In genomic region chr8:22124220-22125152, GRCm38 (mm10) we compare ENCODE assay signal across 8 mouse cellular contexts. TPM values are rescaled to one million over a fixed set of nuclear protein-coding genes. Genes with fewer than 3 reads are reported as not detected.
DNase-seq lines count a peak whose midpoint lies in the region; ATAC-seq and TF ChIP-seq lines count a peak whose summit lies in the region.

Gene Nek5, minus strand, starts transcription at chr8:22125053.

- H3K4me3 ChIP-seq in cortical plate, adult 2 months (ENCODE audit: insufficient read depth, low read length) = peak within 1 kb of the TSS; percentile 20; the same call in 1 of the 2 replicates
- peak within 1 kb of the TSS; percentile 54 for H3K4me3 ChIP-seq in heart, embryonic 12.5 days
- H3K4me3 ChIP-seq in kidney, embryonic 14.5 days (ENCODE audit: low read length) = peak within 1 kb of the TSS; percentile 54

- no peaks in the 10 kb centered on the region for H3K9me3 ChIP-seq in heart, embryonic 12.5 days (replicated peaks)
- no peaks in the 10 kb centered on the region for H3K9me3 ChIP-seq in kidney, embryonic 14.5 days (ENCODE audit: control insufficient read depth, low read length)

- peak; percentile 33 for TF ChIP-seq CTCF in cortical plate, adult 2 months (IDR thresholded peaks at IDR 0.05; ENCODE audit: extremely low read depth, insufficient read depth, low read length)

- H3K9ac ChIP-seq in heart, embryonic 12.5 days = peak within 1 kb of the TSS; percentile 66
- H3K9ac ChIP-seq in kidney, embryonic 14.5 days (ENCODE audit: low read depth, low read length) = peak within 1 kb of the TSS; percentile 37; the same call in 1 of the 2 replicates

- no peak for TF ChIP-seq POLR2A in cortical plate, adult 2 months (IDR thresholded peaks at IDR 0.05; ENCODE audit: extremely low read depth, insufficient read depth, low read length)

- no peak within 1 kb of the TSS for H3K27ac ChIP-seq in cortical plate, adult 2 months (ENCODE audit: insufficient read depth, low read length)
- H3K27ac ChIP-seq in heart, embryonic 12.5 days (ENCODE audit: poor library complexity, severe bottlenecking) = no peak within 1 kb of the TSS
- no peak within 1 kb of the TSS for H3K27ac ChIP-seq in kidney, embryonic 14.5 days (ENCODE audit: low read depth, low read length)

- peak; percentile 26 for DNase-seq in urinary bladder, adult 2 months (ENCODE audit: low spot score)
- DNase-seq in urinary bladder, postnatal 4 days (ENCODE audit: low spot score in 2 of 2) = no peak
- peak; percentile 43 for DNase-seq in lung, postnatal 10 days
- DNase-seq in ovary, postnatal 14 days (ENCODE audit: low spot score) = peak; percentile 9
- no peak for DNase-seq in cerebellum, adult 18-20 months

- H3K36me3 ChIP-seq in heart, embryonic 12.5 days = peaks cover 22% of the 10 kb centered on the region
- peaks cover 11% of the 10 kb centered on the region; the same call in 1 of the 2 replicates for H3K36me3 ChIP-seq in kidney, embryonic 14.5 days (ENCODE audit: control insufficient read depth, insufficient read depth, low read length)

- 2% methylated on average over 29 of the region's 29 CpGs for WGBS in heart, embryonic 12.5 days
- WGBS in kidney, embryonic 14.5 days = 2% methylated on average over 28 of the region's 29 CpGs

- ATAC-seq in heart, embryonic 12.5 days (ENCODE audit: insufficient number of reproducible peaks, low FRiP score) = peak; percentile 73
- ATAC-seq in kidney, embryonic 14.5 days (ENCODE audit: low FRiP score, low TSS enrichment) = peak; percentile 92

- peak within 1 kb of the TSS; percentile 85 for H3K4me2 ChIP-seq in heart, embryonic 12.5 days
- H3K4me2 ChIP-seq in kidney, embryonic 14.5 days (replicated peaks; ENCODE audit: low read depth, low read length) = peak within 1 kb of the TSS; percentile 79

- H3K27me3 ChIP-seq in heart, embryonic 12.5 days (replicated peaks) = no peaks in the 10 kb centered on the region
- H3K27me3 ChIP-seq in kidney, embryonic 14.5 days (ENCODE audit: control insufficient read depth, insufficient read depth, low read length) = no peaks in the 10 kb centered on the region

- no peaks in the 10 kb centered on the region; the same call in 1 of the 2 replicates for H3K4me1 ChIP-seq in cortical plate, adult 2 months (ENCODE audit: control insufficient read depth, insufficient read depth, low read length)
- peaks cover 11% of the 10 kb centered on the region; the same call in 1 of the 2 replicates for H3K4me1 ChIP-seq in heart, embryonic 12.5 days (replicated peaks)
- no peaks in the 10 kb centered on the region for H3K4me1 ChIP-seq in kidney, embryonic 14.5 days (ENCODE audit: control insufficient read depth, insufficient read depth, low read length)

RNA-seq across cellular contexts. Expression of gene Nek5, which starts in this region (rescaled TPM):
- 3.6 and 4.7 TPM in 2 replicates for polyA plus RNA-seq in urinary bladder, adult 2 months (2012; rRNA removed)
- 0.04 and 0.33 TPM in 2 replicates for polyA plus RNA-seq in cortical plate, adult 2 months (2012; rRNA removed)
- 0.11 TPM in 1 of 2 replicates, not detected in the other for polyA plus RNA-seq in heart, embryonic 12.5 days (2016; fragmentation: Nextera tagmentation; extraction: Ambion mirVana)
- polyA plus RNA-seq in kidney, embryonic 14.5 days (2014; fragmentation: Nextera tagmentation; extraction: Ambion mirVana) = 0.10 TPM in 1 of 2 replicates, not detected in the other

Comparison
In these comparisons a context has a peak if more than half of its experiments do, and no peak if none do; other contexts are left out.
1. DNase-seq: peak in urinary bladder, adult 2 months (single experiment), lung, postnatal 10 days (single experiment) and ovary, postnatal 14 days (single experiment); none in urinary bladder, postnatal 4 days (0 of 2) and cerebellum, adult 18-20 months (0 of 2).
2. Peak in ATAC-seq, H3K4me3 ChIP-seq, H3K9ac ChIP-seq and H3K4me2 ChIP-seq in heart, embryonic 12.5 days; RNA of the gene not detected or under 1 TPM.
3. Peak in ATAC-seq, H3K4me3 ChIP-seq, H3K9ac ChIP-seq and H3K4me2 ChIP-seq in kidney, embryonic 14.5 days; RNA of the gene not detected or under 1 TPM.
4. Peak in every context shown above with its lines, with median percentiles within 50 percentile points of each other: H3K4me3 ChIP-seq.